Mouse (Mus musculus) activated CD4-positive, CD25-positive, alpha-beta regulatory T cell, adult 9 weeks (primary cell): ENCODE measurements around the gene Pakap. TPM values are rescaled to one million over a fixed set of nuclear protein-coding genes. Genes with fewer than 3 reads are reported as not detected.

Experiments used
- polyA plus RNA-seq: library from polyadenylated mRNA; unstranded; fragments of 100-300 nt; shearing (Covaris generic); gene quantifications from one replicate; pipeline ENCODE4 v1.2.1, GENCODE M21; 2017

Pakap gene
- 4.9 TPM for polyA plus RNA-seq

GRCm38 (mm10) chr4:57567666-57568206 is at the start of gene Pakap:
Pakap (plus strand) TSS chr4:57568179.

GRCm38 (mm10) chr4:57717354-57717753 is 149.4 kb downstream of the Pakap start, which contains the start of gene Akap2:
Akap2 (plus strand) TSS chr4:57717657.

GRCm38 (mm10) chr4:57916201-57916661 is 348.3 kb downstream of the Pakap start, which contains the start of gene D630039A03Rik:
D630039A03Rik (minus strand) TSS chr4:57916297.

Other genes with a start within 250 kb of the Pakap start
- gene Palm2, start 133.9 kb upstream of the Pakap start, polyA plus RNA-seq = not detected
- 6.0 TPM for gene Akap2, start 149.5 kb downstream of the Pakap start, polyA plus RNA-seq